Mouse (Mus musculus): ENCODE measurements around the gene Nudt7. TPM values are rescaled to one million over a fixed set of nuclear protein-coding genes. Genes with fewer than 3 reads are reported as not detected.

The Nudt7 gene
- 17.8 TPM for polyA plus RNA-seq (2015; fragmentation: Illumina TruSeq; extraction: RNeasy Lipid Tissue Mini Kit (QIAGEN cat#74804); ENCODE audit: low read depth, low replicate concordance)

GRCm38 (mm10) chr8:114133510-114134362, at the start of gene Nudt7:
TSS of gene Nudt7 (plus strand) at chr8:114133557.

Other genes starting within 250 kb of the Nudt7 start
- 67.3 TPM for gene Vat1l, start 72.1 kb downstream of the Nudt7 start, polyA plus RNA-seq (2015; fragmentation: Illumina TruSeq; extraction: RNeasy Lipid Tissue Mini Kit (QIAGEN cat#74804); ENCODE audit: low read depth, low replicate concordance)